Mouse (Mus musculus) layer of hippocampus, postnatal 25 days (tissue): ENCODE results near the gene Pbx2. TPM values are rescaled to one million over a fixed set of nuclear protein-coding genes. Genes with fewer than 3 reads are reported as not detected.

Experiments
- DNase-seq, 2 experiments: peaks; one replicate each; pipeline ENCODE4 v3.0.0; 2022; ENCODE audit warnings: mixed read lengths in 2 of 2, low spot score in 1 of 2; ENCODE audit errors: extremely low spot score in 1 of 2
- total RNA-seq, 2 experiments: library from RNA; stranded (reverse); gene quantifications; 2 replicates each; pipeline ENCODE4 v1.2.3; 2021

Gene Pbx2
- total RNA-seq, 2 experiments from 2014 or later: 55.8 to 61.5 TPM

- DNase-seq: no peak
Measured at GRCm38 (mm10) chr17:34576577-34576976, 14.5 kb upstream of the Pbx2 start.

GRCm38 (mm10) chr17:34578070-34578469, 13.0 kb upstream of the Pbx2 start:
- no peak for DNase-seq

DNA sequence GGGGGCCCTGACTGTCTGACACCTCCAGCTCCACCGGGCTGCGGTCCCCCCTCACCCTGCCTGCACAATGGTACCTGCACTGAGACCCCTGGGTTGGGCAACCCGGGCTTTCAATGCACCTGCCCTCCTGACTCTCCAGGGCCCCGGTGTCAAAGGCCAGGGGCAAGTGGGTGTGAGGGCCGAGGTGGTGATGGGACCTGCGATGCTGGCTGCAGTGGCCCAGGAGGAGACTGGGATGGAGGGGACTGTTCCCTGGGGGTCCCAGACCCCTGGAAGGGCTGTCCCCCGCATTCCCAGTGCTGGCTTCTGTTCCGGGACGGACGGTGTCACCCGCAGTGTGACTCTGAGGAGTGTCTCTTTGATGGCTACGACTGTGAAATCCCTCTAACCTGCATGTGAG, 8.5 kb upstream of the Pbx2 start:
- no peak for DNase-seq

DNA sequence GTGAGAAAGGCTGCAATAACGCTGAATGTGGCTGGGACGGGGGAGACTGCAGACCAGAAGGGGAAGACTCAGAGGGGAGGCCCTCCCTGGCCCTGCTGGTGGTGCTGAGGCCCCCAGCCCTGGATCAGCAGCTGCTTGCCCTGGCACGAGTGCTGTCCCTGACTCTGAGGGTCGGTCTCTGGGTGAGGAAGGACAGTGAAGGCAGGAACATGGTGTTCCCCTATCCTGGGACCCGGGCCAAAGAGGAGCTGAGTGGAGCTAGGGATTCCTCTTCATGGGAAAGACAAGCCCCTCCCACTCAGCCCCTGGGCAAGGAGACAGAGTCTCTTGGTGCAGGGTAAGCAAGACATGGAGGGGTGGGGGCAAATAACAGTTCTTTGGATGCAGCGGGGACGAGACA, 7.7 kb upstream of the Pbx2 start:
- no peak for DNase-seq

GRCm38 (mm10) chr17:34583819-34584218, 7.2 kb upstream of the Pbx2 start:
- no peak for DNase-seq

DNA sequence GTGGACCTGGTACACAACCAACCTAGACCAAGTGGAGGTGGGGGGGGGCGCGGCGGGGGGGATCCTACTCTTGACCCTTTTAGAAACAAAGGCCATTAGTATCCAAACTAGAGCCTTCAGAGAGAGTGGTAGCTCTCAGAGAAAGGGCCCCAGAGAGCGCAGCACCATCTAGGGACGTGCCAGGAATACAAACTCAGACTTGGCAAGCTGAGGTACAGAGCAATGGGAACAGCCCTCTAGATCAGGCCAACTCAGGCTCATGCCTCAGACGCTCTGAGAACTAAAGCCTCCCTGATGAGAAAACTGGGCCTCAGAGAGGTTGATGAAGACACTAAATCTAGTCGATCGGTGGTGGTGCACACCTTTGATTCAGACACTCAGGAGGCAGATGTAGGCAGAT, 5.9 kb upstream of the Pbx2 start:
- peak in 1 of 2 experiments; percentile 44 for DNase-seq

DNA sequence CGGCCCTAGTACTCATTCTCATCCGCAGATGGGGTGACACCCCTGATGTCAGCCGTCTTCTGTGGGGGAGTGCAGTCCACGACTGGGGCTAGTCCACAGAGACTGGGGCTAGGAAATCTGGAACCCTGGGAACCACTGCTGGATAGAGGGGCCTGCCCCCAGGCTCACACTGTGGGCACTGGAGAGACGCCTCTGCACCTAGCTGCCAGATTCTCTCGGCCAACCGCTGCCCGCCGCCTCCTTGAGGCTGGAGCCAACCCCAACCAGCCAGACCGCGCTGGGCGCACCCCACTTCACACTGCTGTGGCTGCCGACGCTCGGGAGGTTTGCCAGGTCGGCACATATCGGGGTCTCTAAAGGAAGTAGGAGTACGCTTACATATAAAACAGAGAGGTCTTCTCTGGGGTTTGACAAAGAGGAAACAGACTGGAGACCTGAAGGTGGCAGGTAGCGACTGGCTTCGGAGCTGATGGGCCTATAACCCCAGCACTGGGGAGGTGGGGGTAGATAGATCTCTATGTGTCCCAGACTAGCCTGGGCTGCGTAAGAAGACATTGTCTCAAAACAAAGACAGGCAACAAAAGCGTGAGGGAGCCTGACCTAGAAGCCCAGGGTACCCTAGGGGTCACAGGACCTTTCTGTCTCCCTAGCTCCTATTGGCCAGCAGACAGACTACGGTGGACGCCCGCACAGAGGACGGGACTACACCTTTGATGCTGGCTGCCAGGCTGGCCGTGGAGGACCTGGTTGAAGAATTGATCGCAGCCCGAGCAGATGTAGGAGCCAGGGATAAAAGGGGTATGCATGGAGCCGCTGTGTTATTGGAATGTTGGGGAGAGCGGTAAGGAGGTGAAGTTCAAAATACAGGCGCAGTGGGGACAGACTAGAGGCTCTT, 4.9 kb upstream of the Pbx2 start:
- no peak for DNase-seq

DNA sequence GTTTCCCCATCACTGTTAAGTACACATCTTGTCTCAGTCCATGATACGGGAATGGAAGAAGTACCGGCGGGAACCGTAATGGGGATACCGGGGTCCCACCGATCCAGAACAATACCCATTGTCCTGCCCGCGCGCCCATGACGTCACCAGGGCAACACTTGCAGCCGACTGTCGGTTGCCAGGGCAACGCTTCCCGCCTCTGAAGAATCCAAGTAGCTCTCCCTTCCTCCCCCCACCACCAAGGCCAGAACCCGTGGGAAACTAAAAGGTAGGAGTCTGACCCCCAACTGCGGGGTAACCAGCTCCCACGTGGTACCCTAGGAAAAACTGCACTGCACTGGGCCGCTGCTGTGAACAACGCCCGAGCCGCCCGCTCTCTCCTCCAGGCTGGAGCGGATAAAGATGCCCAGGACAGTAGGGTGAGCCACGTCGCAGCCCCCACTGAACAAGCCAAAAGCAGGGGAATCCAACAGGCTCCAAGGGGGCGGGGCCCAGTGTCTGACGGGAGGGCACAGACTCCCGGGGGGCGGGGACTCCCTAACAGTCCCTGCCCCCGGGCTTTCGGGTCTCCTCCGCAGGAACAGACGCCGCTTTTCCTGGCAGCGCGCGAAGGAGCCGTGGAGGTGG, 4.2 kb upstream of the Pbx2 start:
- peak; percentile 77 to 80 for DNase-seq

DNA sequence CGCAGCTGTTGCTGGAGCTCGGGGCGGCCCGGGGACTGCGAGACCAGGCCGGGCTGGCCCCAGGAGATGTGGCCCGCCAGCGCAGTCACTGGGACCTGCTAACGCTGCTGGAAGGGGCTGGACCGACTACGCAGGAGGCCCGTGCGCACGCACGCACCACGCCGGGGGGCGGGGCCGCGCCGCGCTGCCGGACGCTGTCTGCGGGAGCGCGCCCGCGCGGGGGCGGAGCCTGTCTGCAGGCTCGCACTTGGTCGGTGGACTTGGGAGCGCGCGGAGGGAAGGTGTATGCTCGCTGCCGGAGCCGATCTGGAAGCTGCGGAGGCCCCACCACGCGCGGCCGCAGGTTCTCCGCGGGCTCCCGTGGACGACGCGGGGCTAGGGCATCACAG, 3.6 kb upstream of the Pbx2 start:
- DNase-seq: peak; percentile 91 to 98

DNA sequence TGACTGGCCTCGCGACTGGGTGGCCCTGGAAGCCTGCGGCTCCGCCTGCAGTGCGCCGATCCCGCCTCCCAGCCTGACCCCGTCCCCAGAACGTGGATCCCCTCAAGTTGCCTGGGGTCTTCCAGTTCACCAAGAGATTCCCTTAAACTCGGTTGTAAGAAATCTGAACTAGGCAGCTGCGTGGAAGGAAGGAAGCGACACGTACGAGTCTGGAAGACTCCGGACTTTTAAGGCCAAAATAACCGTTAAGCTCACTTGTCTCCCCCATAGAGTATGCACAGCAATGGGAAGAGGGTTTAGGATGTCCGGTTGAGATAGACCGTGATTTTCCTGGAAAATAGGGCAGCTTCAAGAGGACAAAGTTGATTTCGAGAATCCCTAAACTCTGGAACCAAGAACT, 3.3 kb upstream of the Pbx2 start:
- DNase-seq: no peak

DNA sequence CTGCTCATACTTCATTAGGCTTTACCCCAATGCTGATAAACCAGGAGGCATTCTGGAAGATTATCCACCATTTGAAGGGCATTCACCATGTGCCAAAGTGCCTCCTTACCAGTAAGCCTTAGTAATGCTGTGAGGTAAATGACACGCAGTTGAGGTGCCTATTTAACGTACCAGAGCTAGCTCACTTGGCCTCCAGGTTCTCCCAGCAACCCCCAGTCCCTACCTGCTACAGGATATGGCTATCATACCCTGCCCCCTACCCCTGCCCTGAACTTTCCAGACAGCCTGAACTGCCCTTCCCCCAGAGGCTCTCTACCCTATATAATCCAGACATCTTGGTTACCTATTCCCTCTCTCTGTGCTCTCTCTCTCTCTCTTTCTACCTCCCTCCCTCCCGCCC, 2.3 kb upstream of the Pbx2 start:
- DNase-seq: no peak

DNA sequence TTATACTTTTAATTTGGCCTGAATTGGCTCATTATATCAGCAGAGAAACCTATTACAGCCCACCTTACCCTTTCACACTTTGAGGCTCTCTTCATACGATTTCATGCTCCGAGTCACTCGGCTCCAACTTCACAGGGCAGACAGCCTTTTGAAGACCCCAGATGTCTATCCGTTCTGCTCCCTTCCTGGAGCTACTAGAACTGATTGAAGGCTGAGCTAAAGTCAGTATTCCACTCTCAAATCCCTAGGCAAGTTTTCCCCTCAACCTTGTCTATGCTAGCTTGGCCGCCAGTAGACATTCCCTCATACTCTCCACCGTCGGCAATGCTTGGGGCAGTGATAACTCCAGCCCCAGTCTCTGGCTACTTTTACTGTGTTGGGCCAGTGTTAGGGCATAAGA, 1.9 kb upstream of the Pbx2 start:
- no peak for DNase-seq

- no peak for DNase-seq
Measured at GRCm38 (mm10) chr17:34589681-34590101, 1.4 kb upstream of the Pbx2 start, which contains the start of gene Gpsm3. Gpsm3 (plus strand) TSS chr17:34589806.

DNA sequence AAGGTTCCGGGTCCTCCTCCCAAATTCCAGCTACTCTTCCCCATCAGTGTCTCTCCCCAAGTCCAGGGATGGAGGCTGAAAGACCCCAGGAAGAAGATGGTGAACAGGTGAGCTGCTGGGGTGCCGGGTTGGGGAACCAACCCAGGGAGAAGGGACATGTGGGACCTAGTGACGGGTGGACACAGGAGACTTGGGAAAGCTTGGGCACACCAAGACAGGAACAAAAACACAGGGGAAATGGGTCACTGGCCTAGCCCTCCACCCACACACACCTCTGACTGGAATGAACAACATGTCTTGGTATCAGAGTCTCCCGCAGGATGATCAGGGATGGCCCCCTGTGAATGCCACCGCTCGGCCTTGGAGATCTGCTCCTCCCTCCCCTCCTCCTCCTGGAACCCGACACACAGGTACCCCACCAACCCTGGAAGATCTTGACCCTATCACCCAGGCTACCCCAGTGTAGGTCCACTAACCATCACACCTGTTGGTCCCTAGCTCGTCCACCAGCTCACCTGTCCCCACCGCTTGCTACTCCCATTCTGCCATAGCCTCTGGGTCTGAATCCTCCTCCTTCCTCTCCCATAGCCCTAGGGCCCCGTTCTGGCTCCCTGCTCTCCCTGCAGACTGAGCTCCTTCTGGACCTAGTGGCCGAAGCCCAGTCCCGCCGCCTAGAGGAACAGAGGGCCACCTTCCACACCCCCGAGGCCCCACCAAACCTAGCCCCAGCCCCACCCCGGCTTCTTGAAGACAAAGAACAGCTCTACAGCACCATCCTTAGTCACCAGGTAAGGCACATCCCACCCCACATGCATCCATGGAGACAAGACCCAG, 695 bp upstream of the Pbx2 start:
- no peak for DNase-seq

DNA sequence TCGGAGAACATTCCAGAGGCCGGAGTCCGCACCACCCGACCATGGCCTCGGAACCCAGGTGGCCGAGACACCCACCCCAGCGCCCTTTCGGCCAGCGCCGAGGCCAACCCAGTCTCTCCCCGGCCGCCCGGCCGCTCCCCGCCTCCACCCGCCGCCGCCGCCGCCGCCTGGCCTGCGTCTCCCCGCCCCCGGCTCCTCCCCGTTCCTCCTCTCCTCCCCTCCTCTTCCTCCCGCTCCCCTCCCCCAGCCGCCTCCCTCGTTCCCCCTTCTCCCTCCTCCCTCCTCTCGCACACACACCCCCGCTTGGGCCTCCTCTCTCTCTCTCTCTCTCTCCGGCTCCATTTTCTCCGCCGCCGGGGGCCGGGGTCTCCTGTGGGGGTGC, 919 bp downstream of the Pbx2 start:
- DNase-seq: peak; percentile 69 to 83

DNA sequence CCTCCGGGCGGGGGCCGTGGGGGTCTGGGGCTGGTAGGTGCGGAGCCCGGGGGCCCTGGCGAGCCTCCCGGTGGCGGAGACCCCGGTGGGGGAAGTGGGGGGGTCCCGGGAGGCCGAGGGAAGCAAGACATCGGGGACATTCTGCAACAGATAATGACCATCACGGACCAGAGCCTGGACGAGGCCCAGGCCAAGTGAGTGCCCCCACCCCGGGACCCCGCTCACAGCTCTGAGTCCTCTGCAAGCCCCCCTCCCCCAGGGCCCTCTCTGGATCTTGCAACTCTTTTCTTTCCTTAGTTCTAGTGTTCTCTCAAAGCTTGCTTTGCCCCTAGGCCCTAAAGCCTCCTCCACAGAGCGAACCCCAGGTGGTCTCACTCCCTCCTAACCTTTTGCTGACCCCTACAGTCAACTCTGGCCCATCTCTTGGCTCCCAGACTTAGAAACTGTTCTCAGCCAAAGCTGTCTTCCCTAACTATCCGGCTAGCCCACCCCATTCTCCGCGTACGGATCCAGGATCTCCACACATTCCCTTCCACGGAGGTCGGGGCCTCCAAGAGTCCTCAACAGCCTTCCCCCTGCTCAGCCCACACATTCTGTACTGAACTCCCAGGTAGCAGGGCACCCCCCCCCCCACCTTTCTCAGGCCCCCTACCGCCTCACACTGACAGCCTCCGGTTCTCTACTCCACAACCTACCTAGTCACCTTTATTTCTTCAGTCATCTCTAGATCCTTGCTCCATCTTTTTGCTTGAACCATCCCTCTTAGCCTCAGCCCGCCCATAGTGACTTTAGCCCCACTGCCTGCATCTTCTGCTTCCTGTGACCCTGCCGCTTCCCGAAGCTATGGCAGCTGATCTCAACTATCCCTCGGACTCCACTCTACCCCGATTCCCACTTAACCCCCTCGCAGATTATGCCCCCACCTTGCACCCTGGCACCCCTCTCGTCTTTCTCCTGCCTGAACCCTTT, 1.8 kb downstream of the Pbx2 start:
- DNase-seq: no peak

GRCm38 (mm10) chr17:34593752-34594525, 2.9 kb downstream of the Pbx2 start:
- no peak for DNase-seq

- no peak for DNase-seq
Measured at GRCm38 (mm10) chr17:34596098-34596497, 5.0 kb downstream of the Pbx2 start.

DNA sequence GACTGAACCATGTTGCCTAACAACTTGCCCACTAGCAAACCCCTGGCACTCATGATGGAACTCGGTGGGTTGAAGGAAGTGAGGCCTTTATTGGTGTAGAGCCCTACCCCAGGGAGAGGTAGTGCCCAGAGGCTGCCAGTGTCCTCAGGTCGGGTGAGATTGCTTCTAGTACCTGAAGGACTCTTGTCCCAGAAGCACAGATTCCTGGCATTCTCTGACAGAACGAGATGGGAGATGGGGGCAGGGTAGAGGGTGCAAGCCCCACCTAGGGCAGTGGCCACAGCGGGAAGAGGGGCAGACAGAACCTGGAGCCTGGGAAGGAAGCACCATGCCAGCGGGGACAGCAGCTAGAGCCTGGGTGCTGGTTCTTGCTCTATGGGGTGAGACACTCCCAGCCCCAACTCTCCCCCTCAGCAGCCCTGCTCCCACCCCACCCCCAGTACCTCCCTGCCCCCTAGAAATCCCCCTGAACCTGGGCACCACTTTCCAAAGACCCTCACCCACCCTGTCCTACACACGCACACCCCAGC, 6.6 kb downstream of the Pbx2 start, which contains the start of gene Ager:
TSS of gene Ager (plus strand) at position 297 of the 530 bp plus-strand sequence.
- DNase-seq: no peak
